Mouse (Mus musculus): ENCODE measurements around the gene Rpl37a. TPM values are rescaled to one million over a fixed set of nuclear protein-coding genes. Genes with fewer than 3 reads are reported as not detected.

Gene Rpl37a
- polyA plus RNA-seq, 1 experiment from 2014 or later = 1,358 TPM

GRCm38 (mm10) chr1:72741406-72741805 lies 30.3 kb downstream of the Rpl37a start:
- Histone ChIP-seq H3K4me3 (ENCODE audit: low read depth, low read length) (no peak overlapping the region), H3K4me2 (replicated peaks; ENCODE audit: low read depth) (no peak overlapping the region), H3K9me3 (ENCODE audit: control insufficient read depth) (no peaks in the 10 kb centered on the region), H3K4me1 (replicated peaks; ENCODE audit: control insufficient read depth, insufficient read depth, low read length) (no peaks in the 10 kb centered on the region), H3K27ac (ENCODE audit: low read depth, low read length) (no peak overlapping the region), H3K27me3 (replicated peaks; ENCODE audit: control insufficient read depth, insufficient read depth, low read length) (no peaks in the 10 kb centered on the region), H3K36me3 (ENCODE audit: control insufficient read depth, insufficient read depth) (no peaks in the 10 kb centered on the region), H3K9ac (ENCODE audit: low read depth, low read length) (no peak overlapping the region)
- no peak for ATAC-seq
- no peak for TF ChIP-seq CTCF (IDR thresholded peaks at IDR 0.05; ENCODE audit: low read depth)
- WGBS = 88% methylated on average over 5 of the region's 5 CpGs

GRCm38 (mm10) chr1:72744816-72745506 lies 33.9 kb downstream of the Rpl37a start:
- H3K9ac ChIP-seq (ENCODE audit: low read depth, low read length) = no peak overlapping the region
- H3K4me3 ChIP-seq (ENCODE audit: low read depth, low read length) = no peak overlapping the region
- ATAC-seq = no peak
- H3K27ac ChIP-seq (ENCODE audit: low read depth, low read length) = no peak overlapping the region
- no peaks in the 10 kb centered on the region for H3K27me3 ChIP-seq (replicated peaks; ENCODE audit: control insufficient read depth, insufficient read depth, low read length)
- H3K4me2 ChIP-seq (replicated peaks; ENCODE audit: low read depth) = no peak overlapping the region
- H3K9me3 ChIP-seq (ENCODE audit: control insufficient read depth) = no peaks in the 10 kb centered on the region
- WGBS = 62% methylated on average over 8 of the region's 8 CpGs
- H3K36me3 ChIP-seq (ENCODE audit: control insufficient read depth, insufficient read depth) = no peaks in the 10 kb centered on the region
- no peak for TF ChIP-seq CTCF (IDR thresholded peaks at IDR 0.05; ENCODE audit: low read depth)
- H3K4me1 ChIP-seq (replicated peaks; ENCODE audit: control insufficient read depth, insufficient read depth, low read length) = no peaks in the 10 kb centered on the region

- no peaks in the 10 kb centered on the region for H3K27me3 ChIP-seq (replicated peaks; ENCODE audit: control insufficient read depth, insufficient read depth, low read length)
- no peaks in the 10 kb centered on the region for H3K4me1 ChIP-seq (replicated peaks; ENCODE audit: control insufficient read depth, insufficient read depth, low read length)
- ATAC-seq = no peak
- H3K4me2 ChIP-seq (replicated peaks; ENCODE audit: low read depth) = no peak overlapping the region
- no peaks in the 10 kb centered on the region for H3K9me3 ChIP-seq (ENCODE audit: control insufficient read depth)
- no peak overlapping the region for H3K4me3 ChIP-seq (ENCODE audit: low read depth, low read length)
- 66% methylated on average over 7 of the region's 7 CpGs for WGBS
- H3K27ac ChIP-seq (ENCODE audit: low read depth, low read length) = no peak overlapping the region
- H3K36me3 ChIP-seq (ENCODE audit: control insufficient read depth, insufficient read depth) = no peaks in the 10 kb centered on the region
- no peak for TF ChIP-seq CTCF (IDR thresholded peaks at IDR 0.05; ENCODE audit: low read depth)
- no peak overlapping the region for H3K9ac ChIP-seq (ENCODE audit: low read depth, low read length)
These were observed 35.3 kb downstream of the Rpl37a start for GRCm38 (mm10) chr1:72746382-72746781.

GRCm38 (mm10) chr1:72751371-72751781 lies 40.3 kb downstream of the Rpl37a start:
- H3K9ac ChIP-seq (ENCODE audit: low read depth, low read length) = no peak overlapping the region
- no peaks in the 10 kb centered on the region for H3K9me3 ChIP-seq (ENCODE audit: control insufficient read depth)
- no peaks in the 10 kb centered on the region for H3K36me3 ChIP-seq (ENCODE audit: control insufficient read depth, insufficient read depth)
- H3K27me3 ChIP-seq (replicated peaks; ENCODE audit: control insufficient read depth, insufficient read depth, low read length) = no peaks in the 10 kb centered on the region
- WGBS = 68% methylated on average over 7 of the region's 7 CpGs
- H3K4me2 ChIP-seq (replicated peaks; ENCODE audit: low read depth) = no peak overlapping the region
- H3K4me3 ChIP-seq (ENCODE audit: low read depth, low read length) = no peak overlapping the region
- no peaks in the 10 kb centered on the region for H3K4me1 ChIP-seq (replicated peaks; ENCODE audit: control insufficient read depth, insufficient read depth, low read length)
- H3K27ac ChIP-seq (ENCODE audit: low read depth, low read length) = no peak overlapping the region
- no peak for TF ChIP-seq CTCF (IDR thresholded peaks at IDR 0.05; ENCODE audit: low read depth)
- ATAC-seq = no peak

- no peaks in the 10 kb centered on the region for H3K9me3 ChIP-seq (ENCODE audit: control insufficient read depth)
- no peaks in the 10 kb centered on the region for H3K36me3 ChIP-seq (ENCODE audit: control insufficient read depth, insufficient read depth)
- no peak overlapping the region for H3K4me2 ChIP-seq (replicated peaks; ENCODE audit: low read depth)
- TF ChIP-seq CTCF (IDR thresholded peaks at IDR 0.05; ENCODE audit: low read depth) = no peak
- WGBS = 79% methylated on average over 6 of the region's 6 CpGs
- no peak overlapping the region for H3K27ac ChIP-seq (ENCODE audit: low read depth, low read length)
- no peak overlapping the region for H3K4me3 ChIP-seq (ENCODE audit: low read depth, low read length)
- no peaks in the 10 kb centered on the region for H3K4me1 ChIP-seq (replicated peaks; ENCODE audit: control insufficient read depth, insufficient read depth, low read length)
- no peak overlapping the region for H3K9ac ChIP-seq (ENCODE audit: low read depth, low read length)
- no peaks in the 10 kb centered on the region for H3K27me3 ChIP-seq (replicated peaks; ENCODE audit: control insufficient read depth, insufficient read depth, low read length)
- ATAC-seq = no peak
These were observed 42.1 kb downstream of the Rpl37a start for GRCm38 (mm10) chr1:72753211-72753610.

GRCm38 (mm10) chr1:72755227-72755626 lies 44.1 kb downstream of the Rpl37a start:
- 89% methylated on average over 8 of the region's 8 CpGs for WGBS
- no peaks in the 10 kb centered on the region for H3K9me3 ChIP-seq (ENCODE audit: control insufficient read depth)
- no peak for TF ChIP-seq CTCF (IDR thresholded peaks at IDR 0.05; ENCODE audit: low read depth)
- no peaks in the 10 kb centered on the region for H3K36me3 ChIP-seq (ENCODE audit: control insufficient read depth, insufficient read depth)
- no peak overlapping the region for H3K4me3 ChIP-seq (ENCODE audit: low read depth, low read length)
- H3K4me1 ChIP-seq (replicated peaks; ENCODE audit: control insufficient read depth, insufficient read depth, low read length) = no peaks in the 10 kb centered on the region
- no peaks in the 10 kb centered on the region for H3K27me3 ChIP-seq (replicated peaks; ENCODE audit: control insufficient read depth, insufficient read depth, low read length)
- no peak overlapping the region for H3K4me2 ChIP-seq (replicated peaks; ENCODE audit: low read depth)
- H3K27ac ChIP-seq (ENCODE audit: low read depth, low read length) = no peak overlapping the region
- H3K9ac ChIP-seq (ENCODE audit: low read depth, low read length) = no peak overlapping the region
- ATAC-seq = no peak
